Mouse (Mus musculus) erythroblast, adult 5-6 weeks (primary cell): ENCODE measurements at regions not wholly inside any gene's neighbourhood (a gene's known extent, or its start where the extent isn't known, plus 50 kb on each side); places are given as distances from the start of the nearest gene placed in this dataset.

ENCODE experiments used
- ATAC-seq: replicated peaks from 2 replicates; pipeline ENCODE4 v1.8.0; 2016; ENCODE audit warnings: moderate number of reproducible peaks, mild to moderate bottlenecking, moderate TSS enrichment, inconsistent platforms; ENCODE audit not compliant: poor library complexity, low FRiP score, severe bottlenecking

DNA sequence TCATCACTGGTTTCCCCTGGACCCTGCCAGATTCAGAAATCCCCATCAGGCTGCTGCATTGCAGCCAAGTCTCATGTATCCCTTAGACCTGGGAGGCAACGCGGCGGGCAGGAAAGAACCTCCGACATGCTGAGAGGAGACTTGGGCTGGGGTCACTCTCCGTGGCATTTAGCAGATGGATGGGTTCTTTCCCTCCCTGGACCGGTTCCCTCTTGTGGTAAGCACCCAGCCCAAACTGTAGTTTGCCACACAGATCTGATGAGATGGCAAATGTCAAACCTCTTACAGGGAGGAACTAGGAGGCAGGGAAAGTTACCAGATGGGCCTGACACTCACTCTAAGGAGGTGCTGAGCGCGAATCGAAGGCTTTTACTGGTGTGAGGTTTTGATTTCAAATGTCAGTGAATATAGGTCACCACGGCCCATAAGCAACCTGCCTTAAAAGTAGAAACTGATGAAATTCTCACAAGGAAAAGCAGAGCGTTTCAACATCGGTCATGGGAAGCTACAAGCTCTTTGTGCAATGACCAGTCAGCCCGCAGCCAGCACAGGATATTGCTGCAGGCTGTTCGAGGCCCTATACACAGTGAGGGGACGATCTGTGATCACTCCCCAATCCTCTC, 199.9 kb upstream of the Lpp start:
- no peak for ATAC-seq

DNA sequence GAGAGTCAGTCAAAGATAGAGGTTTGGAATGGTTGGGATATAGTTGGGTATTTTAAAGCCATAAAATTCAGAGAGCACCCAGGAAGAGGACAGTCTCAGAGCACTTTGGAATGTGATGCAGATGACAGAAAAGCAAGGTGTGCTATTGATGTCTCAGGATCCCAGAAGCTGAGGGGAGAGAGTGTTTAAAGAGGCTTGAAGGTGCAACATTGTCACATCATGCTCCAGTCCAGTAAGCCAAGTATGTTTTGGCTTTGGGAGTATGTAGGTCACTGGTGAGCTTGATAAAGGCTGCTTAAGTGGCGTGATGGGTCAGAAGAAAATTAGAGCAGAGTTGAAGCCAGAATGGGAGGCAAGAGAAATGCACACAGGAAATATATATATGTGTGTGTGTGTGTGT, 201.3 kb upstream of the Lpp start:
- ATAC-seq = no peak

DNA sequence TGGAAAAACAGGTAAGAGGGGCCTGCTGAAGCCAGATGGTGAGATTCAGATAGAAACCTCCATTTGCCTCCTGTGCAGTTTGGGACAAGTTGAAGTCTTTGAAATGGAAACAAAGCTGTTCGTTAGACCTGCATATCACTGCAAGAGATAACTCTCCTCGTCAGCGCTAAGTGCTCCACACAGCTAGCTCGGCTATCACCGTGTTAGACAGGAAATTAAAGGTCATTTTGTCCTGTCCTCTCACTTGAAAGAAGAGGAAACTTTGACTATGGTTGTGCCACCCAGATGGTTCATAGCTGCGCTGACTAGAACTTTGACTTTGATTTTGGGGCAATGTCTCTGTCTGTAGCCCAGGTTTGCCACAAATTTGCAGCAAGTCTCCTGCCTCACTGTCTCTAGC, 198.5 kb upstream of the Bcl6 start:
- ATAC-seq = no peak

DNA sequence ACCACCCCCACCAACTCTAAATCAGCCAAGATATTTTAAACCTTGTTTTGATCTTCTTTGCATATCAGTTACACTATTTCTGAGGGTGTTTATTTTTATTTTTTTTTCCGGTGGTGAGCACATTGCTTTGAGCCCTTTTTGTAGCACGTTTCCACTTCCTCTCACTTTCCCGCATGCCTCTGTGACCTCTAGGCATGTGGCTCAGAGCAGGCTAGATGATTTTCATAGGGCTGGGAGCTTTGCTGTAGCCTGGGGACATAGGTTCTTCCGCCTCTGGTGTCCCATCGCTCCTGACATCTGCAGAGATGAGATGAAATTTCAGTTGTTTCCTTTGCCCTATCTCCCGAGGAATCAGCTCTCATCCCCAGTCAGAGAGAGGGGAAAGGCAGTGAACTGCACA, 197.3 kb upstream of the Bcl6 start:
- ATAC-seq = no peak

DNA sequence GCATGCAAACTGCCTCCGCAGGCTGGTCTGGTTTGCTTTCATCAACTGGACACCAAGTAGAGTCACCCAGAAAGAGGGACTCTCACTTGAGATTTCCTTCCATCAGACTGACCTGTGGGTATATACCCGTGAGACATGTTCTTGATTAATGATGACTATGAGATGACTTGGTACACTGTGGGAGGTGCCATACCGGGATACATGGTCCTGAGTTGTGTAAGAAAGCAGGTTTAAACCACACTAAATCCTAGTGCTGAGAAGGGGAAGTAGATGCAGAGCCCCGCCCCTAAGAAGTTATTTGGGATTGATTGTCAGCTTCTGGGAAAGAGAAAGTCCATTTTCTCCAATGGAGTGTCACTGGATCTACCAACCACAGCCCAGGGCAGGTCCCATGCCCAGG, 196.2 kb upstream of the Bcl6 start:
- ATAC-seq = no peak

DNA sequence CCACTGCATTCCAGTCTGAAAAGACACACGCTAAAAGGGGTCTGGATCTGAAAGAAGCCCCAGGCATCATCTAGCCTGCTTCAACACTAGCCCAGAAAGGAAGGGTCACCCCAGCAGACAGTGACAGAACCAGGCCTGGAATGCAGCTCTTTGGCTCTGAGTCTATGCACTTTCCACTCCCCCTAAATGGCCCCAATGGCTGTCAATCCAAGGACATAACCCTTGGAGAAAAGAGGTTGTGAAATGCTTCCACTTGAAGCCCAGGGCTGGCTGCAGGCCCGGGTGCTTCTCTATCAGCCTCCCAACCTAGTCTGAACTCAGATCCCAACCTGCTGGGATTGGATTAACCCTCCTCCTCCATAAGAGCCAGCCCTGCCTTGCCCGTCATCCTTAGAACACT, 194.6 kb upstream of the Bcl6 start:
- ATAC-seq = no peak

DNA sequence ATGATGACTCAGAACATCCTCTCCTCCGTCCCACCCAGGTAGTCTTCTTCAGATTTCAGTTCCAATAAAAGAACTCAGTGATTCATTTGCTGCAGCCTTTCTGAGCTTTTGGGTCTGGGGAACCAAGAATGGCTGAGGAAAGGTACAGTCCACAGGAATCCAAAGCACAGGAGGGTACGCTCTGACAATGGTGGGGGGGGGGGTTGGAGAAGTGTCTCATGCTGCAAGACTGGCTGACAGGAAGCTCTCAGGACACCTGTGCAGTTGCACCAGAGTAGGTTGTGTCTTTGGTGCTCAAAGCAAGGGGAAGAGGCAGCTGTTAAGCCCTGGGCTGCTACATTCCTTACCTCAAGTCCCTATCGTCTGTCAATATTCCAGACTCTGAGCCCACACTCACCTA, 192.7 kb upstream of the Bcl6 start:
- no peak for ATAC-seq

DNA sequence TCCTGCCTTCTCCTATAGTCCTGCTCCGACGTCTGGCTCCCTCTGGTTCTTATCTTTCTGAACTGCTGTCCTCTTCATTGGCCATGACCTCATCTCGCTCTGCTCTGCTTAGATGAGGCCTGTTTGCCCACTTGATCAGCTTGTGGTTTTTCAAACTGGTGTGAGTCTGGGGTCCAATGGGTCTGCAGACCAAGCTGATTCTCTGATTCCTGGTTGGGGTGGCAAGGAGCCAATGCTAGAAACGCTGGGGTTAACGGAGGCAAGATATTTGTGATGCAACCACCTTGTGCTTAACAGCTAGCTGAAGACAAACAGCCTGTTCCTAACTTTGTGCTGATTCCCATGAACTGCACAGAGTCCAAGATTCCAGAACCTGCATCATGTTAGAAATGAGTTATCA, 192.0 kb upstream of the Bcl6 start:
- no peak for ATAC-seq

DNA sequence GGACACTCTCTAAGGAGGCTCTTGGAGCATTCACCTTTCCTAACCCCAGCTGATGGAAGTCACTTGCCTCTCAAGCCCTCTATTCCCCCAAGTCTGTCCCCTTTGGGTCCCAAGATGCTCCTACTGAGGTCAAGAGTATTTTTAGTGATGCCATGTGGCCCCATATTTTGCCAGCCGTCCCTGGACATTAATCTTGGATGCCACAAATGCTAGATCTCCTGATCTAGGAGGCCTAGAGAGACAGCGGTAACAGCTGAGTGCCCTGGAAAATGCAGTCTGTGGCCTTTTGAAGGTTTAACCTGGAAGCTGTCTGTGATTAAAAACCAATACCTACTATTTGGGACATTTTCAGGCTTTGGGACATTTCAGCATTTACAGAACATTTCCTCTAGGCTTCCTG, 188.9 kb upstream of the Bcl6 start:
- no peak for ATAC-seq

DNA sequence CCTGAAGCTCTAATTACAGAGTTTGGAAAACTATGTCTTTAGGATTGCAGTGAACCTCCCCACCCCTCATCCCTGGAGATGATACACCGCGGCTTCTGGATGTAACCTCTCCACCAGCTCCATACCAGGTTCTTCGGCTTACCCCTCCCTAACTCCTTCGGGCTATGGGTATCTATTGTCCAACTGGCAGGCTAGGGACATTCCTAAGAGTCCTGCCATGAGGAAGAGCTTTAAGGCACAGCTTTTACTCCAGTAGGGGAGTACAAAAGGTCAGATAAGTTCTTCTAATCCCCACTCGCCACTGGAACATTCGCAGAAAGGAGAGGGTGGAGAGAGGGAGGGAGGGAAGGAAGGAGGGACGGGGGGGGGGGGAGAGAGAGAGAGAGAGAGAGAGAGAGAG, 188.5 kb upstream of the Bcl6 start:
- ATAC-seq = no peak

DNA sequence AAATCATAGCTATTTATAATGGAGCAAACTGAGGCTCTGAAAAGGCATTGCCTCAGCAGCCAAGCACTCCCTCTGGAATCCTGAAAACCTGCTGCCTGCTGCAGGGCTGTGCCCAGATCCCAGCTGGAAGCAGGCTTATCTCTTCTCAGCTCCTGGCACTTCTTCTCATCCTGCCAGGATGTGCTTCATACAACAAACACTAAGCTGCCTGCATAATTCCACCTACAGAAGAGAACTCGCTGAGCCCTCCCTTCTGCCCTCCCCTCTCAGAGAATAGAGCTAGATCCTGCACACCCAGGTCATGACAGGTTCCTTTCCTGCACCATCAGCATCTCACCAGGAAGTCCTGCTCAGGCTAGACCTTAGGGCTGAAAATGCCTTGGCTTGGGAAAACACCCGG, 187.4 kb upstream of the Bcl6 start:
- no peak for ATAC-seq

DNA sequence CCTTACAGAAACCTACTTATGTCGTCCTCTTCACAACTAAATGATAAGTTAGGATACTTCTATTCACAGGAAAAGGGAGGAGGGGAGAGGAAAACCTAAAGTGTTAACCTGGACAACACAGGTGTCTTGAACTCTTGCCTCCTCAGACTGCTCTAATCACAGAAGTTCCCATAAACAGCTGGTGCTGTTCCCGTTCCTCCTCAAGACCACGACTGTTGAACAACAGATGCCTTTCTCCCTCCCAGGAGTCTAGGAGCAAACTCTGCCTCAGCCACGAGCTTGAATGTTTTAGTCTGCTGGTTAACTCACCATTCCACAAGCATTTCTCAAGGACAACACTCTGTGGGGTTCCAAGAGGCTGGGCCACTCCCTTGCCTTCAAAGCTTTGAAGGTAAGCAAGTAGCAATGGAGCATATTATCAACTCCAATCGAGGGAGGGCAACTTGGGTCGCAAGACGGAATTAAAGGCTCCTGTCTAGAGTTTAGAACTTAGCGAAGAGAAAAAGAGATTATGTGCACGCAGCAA, 186.6 kb upstream of the Bcl6 start:
- ATAC-seq = no peak

DNA sequence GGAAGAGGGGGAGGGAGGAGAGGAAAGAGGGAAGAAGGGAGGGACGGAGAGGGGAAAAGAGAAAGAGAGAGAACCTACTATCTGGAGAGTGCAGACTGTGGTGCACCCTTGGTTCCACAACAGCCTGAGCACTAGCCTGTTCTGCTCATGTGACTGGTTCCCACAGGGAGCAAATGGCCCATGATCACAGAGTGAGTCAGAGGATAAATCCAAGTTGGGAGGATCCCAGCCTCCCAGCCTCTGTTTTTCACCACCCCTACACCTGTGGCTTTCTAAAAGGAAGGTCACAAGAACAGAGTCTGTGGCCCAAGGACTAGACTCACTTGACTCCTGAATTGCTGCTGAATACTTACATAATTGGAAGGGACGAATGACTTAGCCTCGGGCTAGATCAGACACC, 185.9 kb upstream of the Bcl6 start:
- no peak for ATAC-seq

DNA sequence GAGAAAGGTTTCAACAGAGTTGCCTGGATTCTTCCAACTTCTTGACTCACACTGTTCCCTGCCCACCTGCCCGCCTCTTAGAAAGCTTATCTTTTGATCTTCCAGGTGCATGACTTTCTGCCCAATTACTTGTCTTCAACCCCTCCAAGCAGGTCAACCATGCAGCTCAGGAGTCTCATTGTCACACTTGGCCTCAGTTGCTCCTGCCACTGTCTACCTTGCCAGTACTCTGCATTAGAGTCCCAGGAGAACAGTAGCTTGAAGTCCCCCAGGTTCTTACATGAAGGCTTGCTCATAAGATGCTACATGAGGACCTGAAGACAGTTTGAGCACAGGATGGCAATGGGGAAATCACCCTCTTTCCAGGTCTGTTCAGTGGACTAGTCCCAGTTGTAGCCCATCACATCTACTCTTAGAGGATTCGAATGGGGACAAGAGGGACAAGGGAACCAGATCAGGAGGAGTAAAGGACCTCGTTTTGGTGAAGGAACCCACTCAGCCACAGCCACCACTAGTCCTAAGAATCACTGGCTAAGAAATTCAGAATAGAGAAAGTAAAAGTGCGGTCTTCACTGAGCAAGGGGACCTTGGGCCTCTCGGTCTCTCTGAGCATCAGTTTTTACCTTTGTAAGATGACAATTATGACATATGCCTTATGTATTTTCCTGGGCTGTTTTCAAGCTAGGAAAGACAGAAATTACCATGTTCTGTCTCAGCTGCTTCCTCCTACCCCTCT, 185.3 kb upstream of the Bcl6 start:
- ATAC-seq = no peak

DNA sequence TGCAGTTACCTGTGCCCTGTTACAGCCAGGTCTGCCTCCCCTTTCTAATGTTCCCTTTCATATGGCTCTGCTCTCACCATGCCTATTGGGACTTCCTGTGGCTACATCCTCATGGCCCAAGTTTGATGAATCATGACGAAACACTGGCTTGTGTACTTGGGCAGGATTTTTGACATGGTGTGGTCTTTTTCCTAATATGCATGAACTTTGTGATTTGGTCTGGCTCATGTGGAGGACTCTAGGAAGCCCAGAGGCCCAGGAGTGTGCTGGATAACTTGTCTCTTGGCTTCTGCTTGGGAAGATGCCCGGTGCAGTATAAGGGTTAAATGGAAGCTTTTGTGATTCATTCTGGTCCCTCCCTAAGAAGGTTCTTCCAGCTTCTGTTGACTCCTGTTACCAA, 184.0 kb upstream of the Bcl6 start:
- ATAC-seq = no peak

DNA sequence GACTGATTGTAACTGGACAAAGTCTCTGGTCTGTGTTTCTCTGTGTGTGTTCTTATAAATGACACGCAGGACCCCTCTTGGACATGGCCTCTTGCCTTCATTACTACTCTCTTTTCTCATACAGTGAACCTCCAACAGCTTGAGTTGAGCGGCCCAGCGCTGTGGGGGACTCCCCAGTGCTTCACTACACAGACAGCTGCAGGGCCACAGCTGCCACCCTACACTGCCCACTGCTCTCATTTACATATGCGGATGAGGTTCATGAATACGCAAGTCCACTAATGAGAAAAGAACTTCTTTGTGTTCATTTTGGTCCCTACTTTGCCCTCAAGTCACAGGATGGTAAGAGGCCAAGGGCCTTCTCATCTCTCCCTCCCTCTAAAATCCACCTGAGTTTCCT, 183.4 kb upstream of the Bcl6 start:
- ATAC-seq = no peak

DNA sequence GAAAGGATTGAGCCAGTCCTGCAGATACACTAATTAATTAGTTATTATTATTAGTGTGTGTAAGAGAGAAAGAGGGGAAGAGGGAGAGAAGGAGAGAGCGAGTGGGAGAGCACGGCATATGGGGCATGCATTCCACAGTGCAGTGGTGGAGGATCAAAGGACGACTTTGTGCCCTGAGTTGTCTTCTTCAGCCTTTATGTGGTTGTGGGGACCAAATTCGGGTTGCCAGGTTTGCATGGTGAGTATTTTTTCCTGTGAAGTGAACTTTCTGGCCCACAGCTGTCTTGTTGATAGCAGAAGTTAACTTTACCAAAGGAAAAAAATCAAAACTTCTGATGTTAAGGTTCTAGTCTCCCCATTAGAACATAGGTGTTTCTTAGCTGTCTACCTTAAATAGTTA, 182.5 kb upstream of the Bcl6 start:
- no peak for ATAC-seq

DNA sequence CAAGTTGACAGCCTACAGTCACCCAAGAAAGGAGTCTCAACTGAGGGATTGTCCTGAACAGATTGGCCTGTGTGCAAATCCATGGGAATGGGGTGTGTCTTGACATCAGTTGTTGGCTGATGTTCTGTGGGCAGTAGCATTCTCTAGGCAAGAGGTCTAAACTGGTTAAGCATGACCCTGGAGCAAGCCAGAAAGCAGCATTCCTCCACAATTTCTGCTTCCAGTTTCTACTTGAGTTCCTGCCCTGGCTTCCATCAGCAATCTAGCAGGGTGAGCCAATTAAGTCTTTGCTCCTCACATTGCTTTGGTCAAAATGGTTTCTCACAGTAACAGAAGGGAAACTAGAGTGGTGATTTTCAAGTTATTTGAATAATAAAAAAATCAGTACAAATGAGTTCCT, 177.8 kb upstream of the Bcl6 start:
- ATAC-seq = no peak

DNA sequence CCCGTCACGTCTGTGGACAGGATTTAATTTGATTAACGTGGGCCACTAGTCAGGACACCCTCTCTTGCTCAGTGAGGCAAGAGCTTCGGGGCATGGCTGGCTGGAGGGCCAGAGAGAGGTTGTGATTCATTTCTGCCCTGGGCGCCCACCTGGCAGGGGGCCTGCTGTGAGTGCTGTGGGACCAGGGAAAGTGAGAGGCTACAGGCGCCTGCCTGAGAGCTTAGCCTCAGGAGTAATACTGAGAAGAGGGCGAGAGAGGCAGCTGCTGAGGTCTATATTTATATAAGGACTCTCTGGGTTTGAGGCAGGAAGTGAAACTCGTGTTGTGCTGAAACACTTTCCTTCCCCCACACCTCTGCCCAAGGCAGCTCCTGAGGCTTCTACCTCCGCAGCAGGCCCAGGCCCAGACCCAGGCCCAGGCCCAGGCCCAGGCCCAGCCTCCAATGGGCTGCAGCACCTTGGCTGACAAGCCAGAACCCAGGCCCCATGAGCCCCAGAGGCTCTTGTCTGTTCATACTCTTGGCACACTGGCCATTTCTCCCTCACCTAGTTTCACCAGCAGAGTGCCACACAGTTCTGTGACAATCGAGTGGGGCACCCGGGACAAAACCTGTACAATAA, 176.9 kb upstream of the Bcl6 start:
- no peak for ATAC-seq

DNA sequence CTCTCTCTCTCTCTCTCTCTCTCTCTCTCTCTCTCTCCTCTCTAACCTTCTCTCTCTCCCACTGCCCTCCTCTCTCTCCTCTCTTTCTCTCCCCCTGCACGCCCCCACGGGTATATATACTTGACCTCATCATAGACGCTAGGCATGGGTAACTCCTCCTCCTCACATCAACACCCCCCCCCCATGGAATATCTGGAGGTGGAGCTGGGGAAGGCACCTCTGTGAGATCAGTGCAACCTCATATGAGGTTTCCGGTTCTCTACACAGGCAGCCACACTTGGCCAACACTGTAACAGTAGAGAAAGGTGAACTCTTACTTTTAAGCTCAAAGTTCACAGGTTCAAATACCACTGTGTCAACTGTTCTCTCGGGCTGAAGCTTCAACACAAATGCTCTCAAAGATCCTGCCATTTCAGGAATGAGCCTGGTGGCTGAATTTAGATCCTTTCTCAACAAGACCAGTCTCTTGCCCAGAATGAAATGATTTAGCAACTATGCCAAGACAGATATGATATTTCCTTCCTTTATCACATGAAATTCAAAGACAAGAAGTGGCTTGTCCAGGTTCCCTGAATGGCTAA, 172.1 kb upstream of the Bcl6 start:
- ATAC-seq = no peak

DNA sequence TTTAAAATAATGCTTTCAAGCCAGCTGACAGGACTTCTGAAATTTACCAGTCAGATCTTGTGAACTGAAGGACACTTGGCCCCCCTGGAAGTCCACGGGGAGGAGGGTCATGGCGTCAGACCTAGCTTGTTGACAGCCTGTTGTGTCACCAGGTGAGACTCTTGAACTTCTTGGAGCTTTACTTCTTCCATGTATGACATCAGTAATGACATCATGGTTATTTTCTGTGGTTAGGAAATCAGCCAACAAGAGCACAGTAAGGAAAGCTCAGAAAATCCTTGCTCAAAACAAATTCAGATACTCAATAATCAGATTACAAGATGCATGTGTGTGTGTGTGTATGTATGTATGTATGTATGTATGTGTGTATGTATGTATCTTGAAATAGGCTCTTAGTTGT, 170.7 kb upstream of the Bcl6 start:
- ATAC-seq = no peak
